ENCODE assay signal across 8 mouse cellular contexts in the genomic region with DNA sequence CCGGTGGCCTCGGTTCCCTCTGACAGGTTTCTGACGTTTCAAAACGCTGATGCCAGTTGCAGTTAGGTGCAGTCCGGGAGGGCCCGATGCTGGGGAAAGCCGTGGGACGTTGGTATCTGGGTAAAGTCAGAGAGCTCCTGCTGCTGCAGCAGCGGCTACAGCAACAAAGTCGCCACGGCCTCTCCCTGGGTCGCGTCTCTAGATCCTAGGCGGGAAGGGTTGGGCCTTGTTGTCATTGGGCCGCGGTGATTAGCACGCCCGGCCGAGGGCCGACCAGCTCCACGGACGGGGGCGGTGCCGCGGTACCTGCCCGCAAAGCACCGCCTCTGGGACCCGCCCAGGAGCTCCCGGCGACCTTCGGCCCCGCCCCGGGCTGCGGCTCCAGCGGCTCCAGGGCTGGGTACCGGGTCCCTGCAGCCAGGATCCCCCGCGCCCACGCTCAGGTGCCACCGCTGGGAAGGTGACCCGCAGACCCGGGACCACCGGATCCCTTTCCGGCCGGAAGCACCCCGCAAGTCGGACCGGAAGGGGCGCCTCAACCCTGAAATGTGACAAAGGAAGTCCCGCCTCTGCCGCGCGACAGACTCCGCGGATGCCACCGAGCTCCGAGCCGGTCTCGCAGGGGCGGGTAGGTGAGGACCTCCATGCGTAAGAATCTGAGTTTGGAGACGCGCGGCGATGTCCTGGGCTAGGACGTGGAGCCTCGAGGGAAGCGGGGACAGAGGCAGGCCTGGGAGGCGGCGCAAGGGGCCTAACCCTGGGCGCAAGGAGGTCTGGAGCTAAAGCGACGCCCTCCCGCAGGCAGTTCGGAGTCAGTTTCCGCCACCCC. TPM values are rescaled to one million over a fixed set of nuclear protein-coding genes. Genes with fewer than 3 reads are reported as not detected.
DNase-seq lines count a peak whose midpoint lies in the region; ATAC-seq lines count a peak whose summit lies in the region.

TSS of gene Rgp1 (plus strand) at position 340 of the 829 bp plus-strand sequence.
TSS of gene Gba2 (minus strand) at position 498 of the 829 bp plus-strand sequence.

- peak within 1 kb of the TSS; percentile 88 for H3K27ac ChIP-seq in hindbrain, embryonic 15.5 days (replicated peaks)

- H3K9ac ChIP-seq in hindbrain, embryonic 15.5 days: peak within 1 kb of the TSS; percentile 90

- WGBS in hindbrain, embryonic 15.5 days: under 1% methylated on average over 76 of the region's 76 CpGs

- peak; percentile 88 for ATAC-seq in hindbrain, embryonic 15.5 days (ENCODE audit: low FRiP score, low read depth)

- peak within 1 kb of the TSS; percentile 96 for H3K4me2 ChIP-seq in hindbrain, embryonic 15.5 days

- H3K4me1 ChIP-seq in hindbrain, embryonic 15.5 days (replicated peaks): peaks cover 49% of the 10 kb centered on the region

- H3K36me3 ChIP-seq in hindbrain, embryonic 15.5 days: peaks cover 33% of the 10 kb centered on the region

- H3K9me3 ChIP-seq in hindbrain, embryonic 15.5 days: no peaks in the 10 kb centered on the region

- H3K4me3 ChIP-seq in hindbrain, embryonic 15.5 days: peak within 1 kb of the TSS; percentile 88

- peak; percentile 74 for DNase-seq in WW6 (ENCODE audit: low read depth, low spot score)
- DNase-seq in cerebellum, postnatal 36 days: peak; percentile 87
- peak; percentile 86 for DNase-seq in gastrocnemius, adult 18-20 months (ENCODE audit: low spot score)
- DNase-seq in left cerebral cortex, adult 11 months (ENCODE audit: low spot score): peak; percentile 70
- DNase-seq in lung, postnatal 36 days: peak; percentile 93
- DNase-seq in retina, embryonic 14.5 days (ENCODE audit: low spot score): peak; percentile 81
- DNase-seq in thymus, postnatal 36 days: peak; percentile 84 to 86

- H3K27me3 ChIP-seq in hindbrain, embryonic 15.5 days: no peaks in the 10 kb centered on the region

RNA-seq across cellular contexts. Expression of gene Rgp1, which starts in this region (rescaled TPM):
- total RNA-seq in gastrocnemius, adult 18-20 months (2021): 10 to 100 TPM; 19.9 to 20.7 TPM
- polyA plus RNA-seq in hindbrain, embryonic 15.5 days (2015; fragmentation: Nextera tagmentation; extraction: Ambion mirVana): 18.8 and 22.8 TPM in 2 replicates

RNA-seq across cellular contexts. Expression of gene Gba2, which starts in this region (rescaled TPM):
- 1 to 10 TPM; 4.3 to 4.6 TPM for total RNA-seq in gastrocnemius, adult 18-20 months (2021)
- 55.3 and 63.4 TPM in 2 replicates for polyA plus RNA-seq in hindbrain, embryonic 15.5 days (2015; fragmentation: Nextera tagmentation; extraction: Ambion mirVana)

Comparison
In these comparisons a context has a peak if more than half of its experiments do, and no peak if none do; other contexts are left out.
1. Peak in every context shown above with its lines: DNase-seq, ATAC-seq, H3K4me3 ChIP-seq and H3K27ac ChIP-seq.